Mouse (Mus musculus): ENCODE data around the gene 1700067K01Rik.

- TF ChIP-seq MAX (IDR thresholded peaks at IDR 0.05; ENCODE audit: low read depth) = no peak
- TF ChIP-seq SRF (IDR thresholded peaks at IDR 0.05; ENCODE audit: control insufficient read depth, insufficient read length, low read depth) = no peak
- no peak for TF ChIP-seq POLR2A (IDR thresholded peaks at IDR 0.05; ENCODE audit: insufficient read length, low read depth)
- TF ChIP-seq USF1 (IDR thresholded peaks at IDR 0.05; ENCODE audit: low read depth) = no peak
- TF ChIP-seq MYOG (IDR thresholded peaks at IDR 0.05; ENCODE audit: control insufficient read depth in 1 of 3, insufficient read depth in 1 of 3, insufficient read length in 2 of 3, low read depth in 2 of 3) = no peak
- TF ChIP-seq POLR2AphosphoS2 (IDR thresholded peaks at IDR 0.05; ENCODE audit: insufficient read length, low read depth) = no peak
- no peak for TF ChIP-seq TCF12 (IDR thresholded peaks at IDR 0.05; ENCODE audit: insufficient read depth, poor library complexity, severe bottlenecking)
- TF ChIP-seq E2F4 (IDR thresholded peaks at IDR 0.05; ENCODE audit: insufficient read depth) = no peak
These were observed 37.7 kb downstream of the 1700067K01Rik start for GRCm38 (mm10) chr8:84039050-84039449.

Measured in myocyte (in vitro differentiated cells).